Mouse (Mus musculus): ENCODE measurements around the gene Auts2. TPM values are rescaled to one million over a fixed set of nuclear protein-coding genes. Genes with fewer than 3 reads are reported as not detected.
A peak's percentile ranks its signal among the peaks of the same experiment; 100 is the strongest.

The Auts2 gene
- polyA plus RNA-seq, 1 experiment from 2014 or later = 4.9 TPM

DNA sequence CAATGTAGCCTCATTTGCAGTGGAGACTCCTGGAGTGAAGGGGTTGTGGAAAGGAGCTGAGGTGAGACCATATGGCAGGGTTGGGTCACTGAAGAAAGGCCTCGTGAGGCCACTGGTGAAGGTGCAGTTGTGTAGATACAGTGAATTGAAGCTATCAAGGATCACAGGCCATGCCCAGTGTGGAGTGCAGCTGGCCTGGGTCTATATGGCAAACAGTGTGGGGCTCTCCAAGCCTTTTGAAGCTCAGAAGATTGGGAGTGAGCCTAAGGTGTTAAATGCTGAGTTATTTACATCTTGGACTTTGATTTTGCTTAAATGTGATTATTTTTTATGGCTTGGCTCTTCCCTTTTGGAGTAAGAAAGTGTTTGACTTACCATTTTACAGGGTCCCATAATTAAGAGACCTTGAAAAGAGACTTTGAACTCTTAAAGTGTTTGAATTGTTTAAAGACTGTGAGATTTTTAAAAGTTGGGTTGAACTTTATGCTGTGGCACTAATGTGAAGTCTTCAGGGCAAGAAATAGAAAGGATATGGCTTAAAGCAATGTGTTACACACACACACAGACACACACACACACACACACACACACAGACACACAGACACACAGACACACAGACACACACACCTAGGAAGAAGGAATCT, 1127.1 kb downstream of the Auts2 start:
- 34% methylated on average over 1 of the region's 1 CpGs for WGBS
- no peak overlapping the region for H3K27ac ChIP-seq (ENCODE audit: low read depth, low read length)
- ATAC-seq = peak; percentile 45; the same call in 1 of the 2 replicates
- H3K27me3 ChIP-seq (replicated peaks; ENCODE audit: control insufficient read depth, insufficient read depth, low read length) = no peaks in the 10 kb centered on the region
- no peak overlapping the region for H3K4me3 ChIP-seq (ENCODE audit: low read depth, low read length)
- no peaks in the 10 kb centered on the region for H3K9me3 ChIP-seq (ENCODE audit: control insufficient read depth)
- no peak overlapping the region for H3K9ac ChIP-seq (ENCODE audit: low read depth, low read length)
- H3K4me1 ChIP-seq (replicated peaks; ENCODE audit: control insufficient read depth, insufficient read depth, low read length) = no peaks in the 10 kb centered on the region
- no peak overlapping the region for H3K4me2 ChIP-seq (replicated peaks; ENCODE audit: low read depth)
- H3K36me3 ChIP-seq (ENCODE audit: control insufficient read depth, insufficient read depth) = no peaks in the 10 kb centered on the region
- no peak for TF ChIP-seq CTCF (IDR thresholded peaks at IDR 0.05; ENCODE audit: low read depth)

DNA sequence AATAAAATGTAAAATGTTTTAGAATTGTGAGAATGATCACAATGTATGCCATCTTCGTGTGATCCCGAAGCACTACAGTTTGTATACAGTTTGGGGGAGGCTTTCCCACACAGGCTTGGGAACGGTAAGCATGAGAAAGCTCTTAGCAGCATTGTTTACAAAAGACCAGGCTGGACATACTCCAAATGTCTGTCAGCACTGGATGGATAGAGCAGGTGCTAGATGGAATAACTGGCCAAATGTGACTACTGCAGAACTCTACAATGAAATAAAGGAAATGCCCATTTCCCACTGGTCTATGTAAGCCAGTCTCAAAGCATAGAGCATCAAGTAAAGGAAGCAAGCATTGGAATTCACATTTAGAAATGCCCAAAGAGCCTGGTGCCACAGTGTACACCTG, 1144.9 kb downstream of the Auts2 start:
- Histone ChIP-seq H3K4me1 (replicated peaks; ENCODE audit: control insufficient read depth, insufficient read depth, low read length) (no peaks in the 10 kb centered on the region), H3K4me2 (replicated peaks; ENCODE audit: low read depth) (no peak overlapping the region), H3K27me3 (replicated peaks; ENCODE audit: control insufficient read depth, insufficient read depth, low read length) (no peaks in the 10 kb centered on the region), H3K9ac (ENCODE audit: low read depth, low read length) (no peak overlapping the region), H3K4me3 (ENCODE audit: low read depth, low read length) (no peak overlapping the region), H3K27ac (ENCODE audit: low read depth, low read length) (no peak overlapping the region), H3K9me3 (ENCODE audit: control insufficient read depth) (no peaks in the 10 kb centered on the region), H3K36me3 (ENCODE audit: control insufficient read depth, insufficient read depth) (no peaks in the 10 kb centered on the region)
- ATAC-seq = no peak
- 50% methylated on average over 3 of the region's 3 CpGs for WGBS
- TF ChIP-seq CTCF (IDR thresholded peaks at IDR 0.05; ENCODE audit: low read depth) = no peak

DNA sequence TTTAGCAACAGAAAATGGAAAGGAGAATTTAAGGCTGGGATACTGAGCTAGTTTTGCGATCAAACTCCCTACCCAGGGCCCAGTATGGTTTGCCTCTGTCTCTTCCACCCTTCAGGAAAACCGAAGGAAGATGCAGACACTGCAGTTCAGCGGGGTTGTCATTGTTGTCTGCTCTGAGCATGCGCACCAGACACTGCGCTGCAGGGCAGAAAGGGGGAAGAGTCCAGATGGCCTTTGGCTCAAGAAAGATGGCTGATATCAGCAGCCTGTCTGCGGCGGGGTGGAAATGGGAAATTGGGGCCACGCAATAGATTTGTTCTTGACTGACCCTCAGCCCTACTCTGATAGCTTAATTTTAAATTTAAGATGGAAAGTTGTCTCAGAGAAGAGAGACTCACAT, 1147.4 kb downstream of the Auts2 start:
- H3K36me3 ChIP-seq (ENCODE audit: control insufficient read depth, insufficient read depth) = no peaks in the 10 kb centered on the region
- H3K4me1 ChIP-seq (replicated peaks; ENCODE audit: control insufficient read depth, insufficient read depth, low read length) = no peaks in the 10 kb centered on the region
- no peak overlapping the region for H3K27ac ChIP-seq (ENCODE audit: low read depth, low read length)
- no peaks in the 10 kb centered on the region for H3K9me3 ChIP-seq (ENCODE audit: control insufficient read depth)
- H3K4me2 ChIP-seq (replicated peaks; ENCODE audit: low read depth) = no peak overlapping the region
- H3K4me3 ChIP-seq (ENCODE audit: low read depth, low read length) = no peak overlapping the region
- no peaks in the 10 kb centered on the region for H3K27me3 ChIP-seq (replicated peaks; ENCODE audit: control insufficient read depth, insufficient read depth, low read length)
- TF ChIP-seq CTCF (IDR thresholded peaks at IDR 0.05; ENCODE audit: low read depth) = no peak
- no peak for ATAC-seq
- no peak overlapping the region for H3K9ac ChIP-seq (ENCODE audit: low read depth, low read length)
- 76% methylated on average over 8 of the region's 8 CpGs for WGBS
